Mouse (Mus musculus): ENCODE measurements at regions not wholly inside any gene's neighbourhood (a gene's known extent, or its start where the extent isn't known, plus 50 kb on each side); places are given as distances from the start of the nearest gene placed in this dataset.

DNA sequence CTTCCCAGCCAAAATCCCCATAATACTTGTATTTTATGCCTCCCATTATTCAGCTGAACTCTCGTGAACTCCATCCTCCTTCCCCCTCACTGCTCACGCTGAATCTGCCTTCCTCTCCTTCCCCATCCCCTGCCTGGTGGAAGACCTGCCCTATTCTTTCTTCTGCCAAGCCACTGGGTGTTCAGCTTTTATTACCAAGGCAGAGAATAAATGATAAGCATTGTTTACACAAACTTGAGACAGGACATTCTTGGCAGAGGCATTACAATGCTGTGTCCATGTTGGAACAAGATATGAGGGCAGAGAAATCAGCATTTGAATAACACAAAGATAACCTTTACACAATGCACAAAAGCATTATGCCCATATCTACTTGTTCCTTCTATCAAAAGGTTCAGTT lies 80.2 kb downstream of the Dhrs2 start:
- Histone ChIP-seq H3K27ac (replicated peaks) (no peak overlapping the region), H3K36me3 (ENCODE audit: control insufficient read depth, insufficient read depth, low read length) (no peaks in the 10 kb centered on the region), H3K4me1 (replicated peaks; ENCODE audit: control insufficient read depth, insufficient read depth) (no peaks in the 10 kb centered on the region), H3K27me3 (ENCODE audit: control insufficient read depth, insufficient read depth, low read length) (no peaks in the 10 kb centered on the region), H3K9ac (ENCODE audit: low read length) (no peak overlapping the region), H3K9me3 (ENCODE audit: control insufficient read depth, low read length) (no peaks in the 10 kb centered on the region), H3K4me2 (replicated peaks; ENCODE audit: low read depth) (no peak overlapping the region), H3K4me3 (ENCODE audit: low read depth, low read length) (no peak overlapping the region)
- DNase-seq (ENCODE audit: low spot score), result no peak
- ATAC-seq (ENCODE audit: low FRiP score, low TSS enrichment), result no peak
- WGBS, result 20% methylated on average over 2 of the region's 2 CpGs
- TF ChIP-seq CTCF (IDR thresholded peaks at IDR 0.05; ENCODE audit: low read depth) (no peak), EP300 (optimal IDR thresholded peaks at IDR 0.05) (no peak)

GRCm38 (mm10) chr14:55313615-55314014 lies 91.8 kb downstream of the Dhrs2 start:
- H3K9ac ChIP-seq (ENCODE audit: low read length), result no peak overlapping the region
- H3K27me3 ChIP-seq (ENCODE audit: control insufficient read depth, insufficient read depth, low read length), result no peaks in the 10 kb centered on the region
- H3K9me3 ChIP-seq (ENCODE audit: control insufficient read depth, low read length), result no peaks in the 10 kb centered on the region
- 64% methylated on average over 6 of the region's 6 CpGs for WGBS
- no peak for ATAC-seq (ENCODE audit: low FRiP score, low TSS enrichment)
- H3K4me1 ChIP-seq (replicated peaks; ENCODE audit: control insufficient read depth, insufficient read depth), result no peaks in the 10 kb centered on the region
- H3K4me3 ChIP-seq (ENCODE audit: low read depth, low read length), result no peak overlapping the region
- no peaks in the 10 kb centered on the region for H3K36me3 ChIP-seq (ENCODE audit: control insufficient read depth, insufficient read depth, low read length)
- H3K4me2 ChIP-seq (replicated peaks; ENCODE audit: low read depth), result no peak overlapping the region
- DNase-seq (ENCODE audit: low spot score), result no peak
- H3K27ac ChIP-seq (replicated peaks), result no peak overlapping the region
- TF ChIP-seq CTCF (IDR thresholded peaks at IDR 0.05; ENCODE audit: low read depth) (no peak), EP300 (optimal IDR thresholded peaks at IDR 0.05) (no peak)

GRCm38 (mm10) chr14:55323897-55324296 lies 102.1 kb downstream of the Dhrs2 start:
- no peak overlapping the region for H3K4me3 ChIP-seq (ENCODE audit: low read depth, low read length)
- H3K4me1 ChIP-seq (replicated peaks; ENCODE audit: control insufficient read depth, insufficient read depth), result no peaks in the 10 kb centered on the region

GRCm38 (mm10) chr14:55324335-55324734 lies 102.5 kb downstream of the Dhrs2 start:
- H3K4me3 ChIP-seq (ENCODE audit: low read depth, low read length), result no peak overlapping the region
- 49% methylated on average over 3 of the region's 3 CpGs for WGBS
- H3K4me1 ChIP-seq (replicated peaks; ENCODE audit: control insufficient read depth, insufficient read depth), result no peaks in the 10 kb centered on the region
- H3K9ac ChIP-seq (ENCODE audit: low read length), result no peak overlapping the region
- H3K36me3 ChIP-seq (ENCODE audit: control insufficient read depth, insufficient read depth, low read length), result no peaks in the 10 kb centered on the region
- ATAC-seq (ENCODE audit: low FRiP score, low TSS enrichment) (no peak), DNase-seq (ENCODE audit: low spot score) (no peak)
- TF ChIP-seq EP300 (optimal IDR thresholded peaks at IDR 0.05) (no peak), CTCF (IDR thresholded peaks at IDR 0.05; ENCODE audit: low read depth) (no peak)
- H3K27ac ChIP-seq (replicated peaks), result no peak overlapping the region
- no peak overlapping the region for H3K4me2 ChIP-seq (replicated peaks; ENCODE audit: low read depth)
- H3K9me3 ChIP-seq (ENCODE audit: control insufficient read depth, low read length), result no peaks in the 10 kb centered on the region
- H3K27me3 ChIP-seq (ENCODE audit: control insufficient read depth, insufficient read depth, low read length), result no peaks in the 10 kb centered on the region

More at GRCm38 (mm10) chr14:55323897-55324296, 102.1 kb downstream of the Dhrs2 start:
- no peaks in the 10 kb centered on the region for H3K9me3 ChIP-seq (ENCODE audit: control insufficient read depth, low read length)
- H3K9ac ChIP-seq (ENCODE audit: low read length), result no peak overlapping the region
- no peak overlapping the region for H3K4me2 ChIP-seq (replicated peaks; ENCODE audit: low read depth)
- TF ChIP-seq EP300 (optimal IDR thresholded peaks at IDR 0.05), result no peak
- no peak for TF ChIP-seq CTCF (IDR thresholded peaks at IDR 0.05; ENCODE audit: low read depth)
- no peaks in the 10 kb centered on the region for H3K36me3 ChIP-seq (ENCODE audit: control insufficient read depth, insufficient read depth, low read length)
- no peak for DNase-seq (ENCODE audit: low spot score)
- no peak for ATAC-seq (ENCODE audit: low FRiP score, low TSS enrichment)
- H3K27ac ChIP-seq (replicated peaks), result no peak overlapping the region
- no peaks in the 10 kb centered on the region for H3K27me3 ChIP-seq (ENCODE audit: control insufficient read depth, insufficient read depth, low read length)

- WGBS, result 31% methylated on average over 3 of the region's 3 CpGs
- Histone ChIP-seq H3K36me3 (ENCODE audit: control insufficient read depth, insufficient read depth, low read length) (no peaks in the 10 kb centered on the region), H3K9ac (ENCODE audit: low read length) (no peak overlapping the region), H3K9me3 (ENCODE audit: control insufficient read depth, low read length) (no peaks in the 10 kb centered on the region), H3K4me3 (ENCODE audit: low read depth, low read length) (no peak overlapping the region), H3K4me2 (replicated peaks; ENCODE audit: low read depth) (no peak overlapping the region), H3K4me1 (replicated peaks; ENCODE audit: control insufficient read depth, insufficient read depth) (no peaks in the 10 kb centered on the region), H3K27ac (replicated peaks) (no peak overlapping the region), H3K27me3 (ENCODE audit: control insufficient read depth, insufficient read depth, low read length) (no peaks in the 10 kb centered on the region)
- peak; percentile 26 for DNase-seq (ENCODE audit: low spot score)
- ATAC-seq (ENCODE audit: low FRiP score, low TSS enrichment), result no peak
- TF ChIP-seq EP300 (optimal IDR thresholded peaks at IDR 0.05), result no peak
- TF ChIP-seq CTCF (IDR thresholded peaks at IDR 0.05; ENCODE audit: low read depth), result no peak
These were observed 112.0 kb downstream of the Dhrs2 start for GRCm38 (mm10) chr14:55333812-55334211.

DNA sequence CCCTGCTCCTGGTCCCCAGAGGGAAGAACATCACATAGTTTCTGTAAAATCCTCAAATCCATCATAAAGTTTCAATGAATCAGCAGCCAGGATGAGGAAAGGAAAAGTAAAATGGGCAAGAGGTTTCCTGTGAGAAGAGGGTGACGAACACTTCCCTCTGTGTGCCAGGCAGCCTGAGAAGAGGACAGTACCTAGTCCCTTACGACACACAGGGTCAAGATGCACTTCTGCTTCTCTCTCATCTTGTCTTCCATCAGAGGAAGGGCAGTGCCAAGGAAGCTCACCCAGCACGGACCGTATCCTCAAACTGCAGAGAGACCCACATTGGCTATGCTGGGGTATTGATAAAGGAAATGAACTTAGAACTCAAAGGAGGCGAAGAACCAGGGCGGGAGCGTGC lies 112.5 kb downstream of the Dhrs2 start:
- DNase-seq (ENCODE audit: low spot score) (no peak), ATAC-seq (ENCODE audit: low FRiP score, low TSS enrichment) (no peak)
- no peak overlapping the region for H3K9ac ChIP-seq (ENCODE audit: low read length)
- H3K4me3 ChIP-seq (ENCODE audit: low read depth, low read length), result no peak overlapping the region
- no peaks in the 10 kb centered on the region for H3K27me3 ChIP-seq (ENCODE audit: control insufficient read depth, insufficient read depth, low read length)
- no peaks in the 10 kb centered on the region for H3K9me3 ChIP-seq (ENCODE audit: control insufficient read depth, low read length)
- no peak overlapping the region for H3K4me2 ChIP-seq (replicated peaks; ENCODE audit: low read depth)
- WGBS, result 92% methylated on average over 7 of the region's 7 CpGs
- H3K27ac ChIP-seq (replicated peaks), result no peak overlapping the region
- no peak for TF ChIP-seq CTCF (IDR thresholded peaks at IDR 0.05; ENCODE audit: low read depth)
- no peak for TF ChIP-seq EP300 (optimal IDR thresholded peaks at IDR 0.05)
- no peaks in the 10 kb centered on the region for H3K36me3 ChIP-seq (ENCODE audit: control insufficient read depth, insufficient read depth, low read length)
- no peaks in the 10 kb centered on the region for H3K4me1 ChIP-seq (replicated peaks; ENCODE audit: control insufficient read depth, insufficient read depth)
